Mouse (Mus musculus) megakaryocyte-erythroid progenitor cell, adult 5-6 weeks (primary cell): Measurements from ENCODE around the gene Smg6. TPM values are rescaled to one million over a fixed set of nuclear protein-coding genes. Genes with fewer than 3 reads are reported as not detected.

Experiments
- ATAC-seq: replicated peaks from 2 replicates; pipeline ENCODE4 v1.8.0; 2016; ENCODE audit warnings: mild to moderate bottlenecking, inconsistent platforms; ENCODE audit not compliant: severe bottlenecking, poor library complexity, low FRiP score, low TSS enrichment
- total RNA-seq, 2 experiments: library from RNA; stranded (forward) in 1 of 2; stranded (reverse) in 1 of 2; fragments of 200-1000, 215-1000 nt in 1 of 2; fragments of >200 nt in 1 of 2; fragmentation: Nextera tagmentation in 1 of 2; gene quantifications; 2 replicates each; pipeline ENCODE4 v1.2.3; 2014 to 2017

Gene Smg6
- total RNA-seq, 2 experiments from 2014 or later, result 41.3 to 41.6 TPM

DNA sequence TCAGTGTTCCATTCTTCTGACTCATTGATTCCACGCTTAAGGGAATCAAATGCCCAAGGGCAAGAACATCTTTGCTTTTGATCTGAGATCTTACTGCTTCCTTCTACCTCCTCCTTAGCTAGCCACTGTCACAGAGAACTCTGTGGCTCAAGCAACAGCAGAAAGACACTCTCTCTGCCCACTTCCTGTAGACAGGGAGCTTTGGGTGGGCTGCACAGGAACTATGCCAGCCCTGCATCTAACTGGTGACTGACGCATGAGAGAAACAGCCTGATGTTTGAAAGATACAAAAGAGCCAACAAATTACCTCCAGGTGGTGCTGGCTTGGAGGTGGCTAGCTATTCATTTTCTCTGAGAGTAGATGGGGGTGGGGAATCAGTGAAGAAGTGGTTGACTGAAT lies 107.3 kb downstream of the Smg6 start:
- 0 out of 2 replicates have a peak, but pooled peaks have one; percentile 37 for ATAC-seq

- peak; percentile 67 for ATAC-seq
Observed at GRCm38 (mm10) chr11:75033581-75034067, 108.0 kb downstream of the Smg6 start.

DNA sequence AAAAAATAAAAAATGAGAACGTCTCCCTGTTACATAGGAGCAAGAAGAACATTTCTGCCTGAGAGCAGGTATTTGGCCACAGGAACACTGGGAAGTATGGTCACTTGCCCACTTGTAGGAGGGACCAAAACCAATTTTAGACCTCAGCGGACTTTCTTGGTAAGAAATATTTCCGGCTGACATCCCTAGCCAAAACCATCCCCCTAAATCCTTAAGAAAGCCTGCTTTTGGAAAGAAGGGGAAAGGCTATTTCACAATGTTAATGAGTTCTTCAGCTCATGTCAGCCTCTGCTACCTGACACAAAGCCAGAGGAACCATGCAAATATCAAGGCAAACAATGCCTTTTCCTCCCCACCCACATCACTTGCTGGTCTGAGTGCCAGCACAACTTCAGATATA lies 108.5 kb downstream of the Smg6 start:
- ATAC-seq, result no peak

DNA sequence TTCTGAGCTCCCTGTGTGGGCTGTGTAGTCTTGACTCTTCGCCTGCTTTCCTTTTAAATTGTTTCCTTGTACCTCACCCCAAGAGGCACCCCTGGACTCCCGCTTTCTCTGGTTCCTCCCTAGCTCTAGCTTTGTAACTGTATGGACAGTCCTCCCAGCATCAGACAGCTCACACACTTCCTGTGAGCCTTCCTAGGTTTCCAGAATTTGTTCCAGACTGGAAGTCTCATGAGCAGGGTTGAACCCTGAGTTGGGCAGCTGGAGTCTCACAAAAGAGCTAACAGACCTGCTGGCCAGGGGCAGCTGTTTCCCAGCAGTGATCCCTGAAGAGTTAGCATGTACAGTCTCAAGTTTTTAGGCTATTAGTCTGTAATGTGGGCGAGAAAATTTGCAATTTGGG lies 118.7 kb downstream of the Smg6 start:
- no peak for ATAC-seq

DNA sequence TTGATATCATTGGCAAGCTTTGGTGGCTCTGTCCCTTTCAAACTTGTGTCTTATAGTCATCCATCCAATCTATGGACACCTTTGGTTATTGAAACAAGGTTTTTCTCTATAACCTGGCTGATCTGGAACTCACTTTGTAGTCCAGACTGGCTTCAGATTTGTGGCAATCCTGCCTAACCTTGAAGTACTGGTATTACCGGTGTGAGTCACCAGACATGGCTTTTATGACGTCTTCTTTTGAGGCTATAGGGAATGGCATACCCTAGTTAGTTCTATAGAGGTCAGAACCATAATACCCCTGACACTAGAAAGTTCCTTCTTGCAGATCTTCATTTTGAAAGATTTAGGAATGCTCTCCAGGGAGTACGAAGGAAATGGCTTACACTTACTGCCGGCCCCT lies 120.2 kb downstream of the Smg6 start:
- no peak for ATAC-seq

DNA sequence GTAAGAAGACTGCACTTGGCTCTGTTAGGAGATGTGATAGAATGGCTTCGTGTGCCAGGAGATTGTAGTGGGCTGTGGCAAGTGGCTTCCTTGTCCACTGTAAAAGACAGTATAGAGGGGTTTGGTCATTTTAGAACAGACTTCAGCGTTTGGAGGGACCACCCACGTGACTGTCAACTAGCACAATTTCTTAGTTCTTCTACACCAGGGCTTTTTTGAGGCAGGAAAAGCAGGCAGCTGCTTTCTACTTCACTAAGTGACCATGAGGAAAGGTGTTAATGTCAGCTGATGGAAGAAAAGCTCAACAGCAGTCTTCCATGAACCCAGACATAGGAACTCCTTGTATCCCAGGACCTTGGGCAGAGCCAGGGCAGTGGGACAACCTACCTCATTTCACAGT lies 121.0 kb downstream of the Smg6 start:
- ATAC-seq, result no peak

DNA sequence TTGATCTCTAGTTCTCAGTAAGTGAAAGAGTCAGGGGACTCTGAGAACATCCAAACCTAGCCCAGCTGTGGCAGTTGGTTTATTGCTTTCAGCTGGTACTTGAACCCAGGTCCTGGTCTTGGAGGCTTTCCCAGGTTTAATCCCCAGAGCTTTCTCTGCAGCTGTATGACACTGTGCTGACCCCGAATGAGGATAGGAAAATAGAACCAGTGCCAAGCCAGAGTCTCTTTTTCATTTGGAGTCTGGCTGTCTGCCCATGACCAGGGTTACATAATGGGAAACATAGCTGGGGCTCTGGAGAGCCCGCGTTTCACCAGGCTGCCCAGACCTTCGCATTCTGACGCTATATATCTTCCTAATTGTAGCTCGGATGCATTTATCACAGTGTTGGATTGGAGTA lies 121.4 kb downstream of the Smg6 start:
- ATAC-seq, result no peak

- no peak for ATAC-seq
Observed at GRCm38 (mm10) chr11:75047736-75048407, 122.2 kb downstream of the Smg6 start.

GRCm38 (mm10) chr11:75049146-75049545 lies 123.5 kb downstream of the Smg6 start:
- ATAC-seq, result no peak

DNA sequence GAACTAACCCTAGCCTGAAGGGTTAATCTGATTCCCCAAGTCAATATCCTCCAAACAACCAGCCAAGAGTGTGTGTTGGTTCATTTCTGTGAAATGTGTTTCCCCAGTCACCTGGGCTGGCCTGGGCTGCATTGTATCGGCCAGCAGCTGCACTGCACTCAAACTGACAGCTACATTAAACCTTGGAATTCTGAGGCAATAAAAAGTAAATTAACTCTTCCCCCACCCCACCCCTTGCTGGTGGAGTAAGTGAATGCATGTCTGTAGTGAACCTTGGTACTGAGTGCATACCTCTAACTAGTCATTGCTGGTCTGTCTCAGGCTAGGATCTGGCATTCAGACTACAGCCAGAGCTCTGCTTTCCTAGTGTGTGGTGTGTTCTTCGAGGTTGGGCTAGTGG lies 124.2 kb downstream of the Smg6 start:
- no peak for ATAC-seq

GRCm38 (mm10) chr11:75051239-75051638 lies 125.6 kb downstream of the Smg6 start:
- ATAC-seq, result no peak

- ATAC-seq, result no peak
Observed at GRCm38 (mm10) chr11:75051712-75052550, 126.3 kb downstream of the Smg6 start.

GRCm38 (mm10) chr11:75053020-75053419 lies 127.4 kb downstream of the Smg6 start:
- ATAC-seq, result no peak

GRCm38 (mm10) chr11:75053722-75054121 lies 128.1 kb downstream of the Smg6 start:
- ATAC-seq, result no peak

- no peak for ATAC-seq
Observed at GRCm38 (mm10) chr11:75054184-75054877, 128.7 kb downstream of the Smg6 start.

- no peak for ATAC-seq
Observed at GRCm38 (mm10) chr11:75054878-75055214, 129.2 kb downstream of the Smg6 start.

DNA sequence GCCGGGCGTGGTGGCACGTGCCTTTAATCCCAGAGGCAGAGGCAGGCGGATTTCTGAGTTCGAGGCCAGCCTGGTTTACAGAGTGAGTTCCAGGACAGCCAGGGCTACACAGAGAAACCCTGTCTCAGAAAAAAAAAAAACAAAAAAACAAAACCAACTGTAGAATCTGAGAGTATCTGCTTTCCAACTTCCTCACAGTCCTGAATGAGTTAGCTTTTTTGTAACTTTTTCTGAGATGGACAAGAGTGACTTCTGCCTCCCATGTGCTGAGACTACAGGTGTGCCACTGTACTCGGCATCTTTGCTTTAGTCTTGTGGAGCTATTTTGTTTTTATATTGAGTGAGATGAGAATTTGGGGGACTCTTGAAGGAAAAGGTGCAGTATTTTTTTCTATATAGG lies 137.0 kb downstream of the Smg6 start:
- no peak for ATAC-seq

DNA sequence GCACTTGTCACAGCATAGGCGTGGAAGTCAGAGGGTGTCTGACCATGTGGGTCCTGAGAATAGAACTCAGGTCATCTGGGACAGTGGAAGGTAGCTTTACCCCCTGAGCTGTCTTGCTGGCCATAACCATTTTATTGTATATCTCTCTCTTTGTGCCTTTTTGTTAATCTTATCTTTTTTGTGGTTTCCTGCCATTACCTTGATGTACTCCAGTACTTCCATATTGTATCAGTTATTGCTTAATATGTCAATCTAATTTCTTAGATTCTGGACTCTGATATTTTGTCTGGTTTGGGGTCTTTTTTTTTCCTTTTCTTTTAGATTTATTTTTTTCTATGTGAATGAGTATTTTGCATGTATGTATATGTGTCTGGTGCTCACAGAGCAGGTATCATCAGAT lies 138.6 kb downstream of the Smg6 start:
- no peak for ATAC-seq

GRCm38 (mm10) chr11:75071352-75071751 lies 145.7 kb downstream of the Smg6 start:
- ATAC-seq, result no peak

DNA sequence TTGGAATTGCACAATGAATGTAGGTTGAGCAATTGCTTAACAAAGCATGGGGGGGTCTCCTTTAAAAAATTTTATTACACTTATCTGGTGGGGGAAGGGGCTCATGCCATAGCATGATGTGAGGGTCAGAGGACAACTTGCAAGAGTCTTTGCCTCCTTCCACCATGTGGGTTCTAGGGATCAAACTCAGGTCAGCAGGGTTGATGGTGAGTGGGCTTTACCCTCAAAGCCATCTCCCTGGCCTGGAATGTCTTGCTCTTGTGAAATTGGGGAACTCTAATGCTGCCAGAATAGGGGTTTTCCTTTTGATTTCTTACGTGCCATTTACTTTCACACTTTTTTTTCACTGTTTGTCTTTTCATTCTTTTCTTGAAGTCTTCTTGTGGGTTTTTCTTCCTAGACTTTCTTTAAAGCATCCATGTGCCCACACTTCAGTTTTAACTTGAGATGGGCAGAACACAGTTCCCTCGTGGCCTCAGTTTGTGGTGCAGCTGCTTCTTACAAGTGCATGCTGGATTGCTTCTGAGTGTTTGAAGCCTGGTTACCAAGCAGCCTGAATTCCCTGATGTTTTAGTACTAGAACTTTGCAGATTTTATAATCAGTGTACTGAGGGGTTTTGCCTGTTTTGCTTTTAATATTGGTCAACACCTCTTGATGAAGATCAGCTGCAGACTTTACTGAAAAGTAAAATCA lies 147.5 kb downstream of the Smg6 start:
- no peak for ATAC-seq
